Mouse (Mus musculus): ENCODE measurements around the gene Erg28.

Erg28 gene

GRCm38 (mm10) chr12:85811676-85812075 is 12.7 kb downstream of the Erg28 start:
- DNase-seq, result no peak

- no peak for DNase-seq
Measured at GRCm38 (mm10) chr12:85810959-85811358, 13.4 kb downstream of the Erg28 start.

GRCm38 (mm10) chr12:85809726-85810125 is 14.6 kb downstream of the Erg28 start:
- DNase-seq, result no peak

GRCm38 (mm10) chr12:85800031-85800430 is 24.3 kb downstream of the Erg28 start:
- no peak for DNase-seq

GRCm38 (mm10) chr12:85795551-85795950 is 28.8 kb downstream of the Erg28 start:
- DNase-seq, result no peak

GRCm38 (mm10) chr12:85794094-85794493 is 30.3 kb downstream of the Erg28 start:
- no peak for DNase-seq

GRCm38 (mm10) chr12:85792821-85793346 is 31.5 kb downstream of the Erg28 start:
- DNase-seq, result no peak

GRCm38 (mm10) chr12:85792158-85792557 is 32.2 kb downstream of the Erg28 start:
- DNase-seq, result no peak

- DNase-seq, result no peak
Measured at GRCm38 (mm10) chr12:85784916-85785815, 39.2 kb downstream of the Erg28 start.

GRCm38 (mm10) chr12:85781606-85782005 is 42.7 kb downstream of the Erg28 start:
- DNase-seq, result no peak

- no peak for DNase-seq
Measured at GRCm38 (mm10) chr12:85779707-85780106, 44.6 kb downstream of the Erg28 start.

- DNase-seq, result no peak
Measured at GRCm38 (mm10) chr12:85778962-85779361, 45.4 kb downstream of the Erg28 start.

GRCm38 (mm10) chr12:85771356-85771755 is 53.0 kb downstream of the Erg28 start:
- no peak for DNase-seq

- DNase-seq, result no peak
Measured at GRCm38 (mm10) chr12:85767750-85768149, 56.6 kb downstream of the Erg28 start.

GRCm38 (mm10) chr12:85766287-85766686 is 58.1 kb downstream of the Erg28 start:
- peak; percentile 19 for DNase-seq
